Mouse (Mus musculus) hematopoietic stem cell, adult 5-6 weeks (primary cell): ENCODE measurements around the gene Itgb6. TPM values are rescaled to one million over a fixed set of nuclear protein-coding genes. Genes with fewer than 3 reads are reported as not detected.

ENCODE experiments used
- ATAC-seq, 2 experiments: fragments of 125-278 bp in 1 of 2; replicated peaks in 1 of 2; 2 replicates each; pipeline ENCODE4 v1.8.0; 2016 to 2017; ENCODE audit warnings: inconsistent platforms in 2 of 2, mild to moderate bottlenecking in 2 of 2, moderate number of reproducible peaks in 2 of 2, low read depth in 1 of 2, moderate TSS enrichment in 1 of 2; ENCODE audit not compliant: low FRiP score in 2 of 2, poor library complexity in 2 of 2, severe bottlenecking in 2 of 2, insufficient read depth in 1 of 2, low TSS enrichment in 1 of 2
- total RNA-seq: library from RNA; stranded (forward); fragments of 172-1452, 232-1000 nt; gene quantifications from 2 replicates; pipeline ENCODE4 v1.2.3, GENCODE M21; 2017

Itgb6 gene
- total RNA-seq, result not detected in 2 replicates

- ATAC-seq, result no peak
These were observed at the start of gene Itgb6 for GRCm38 (mm10) chr2:60722514-60722913. TSS of gene Itgb6 (minus strand) at chr2:60722643.

- no peak for ATAC-seq
These were observed 44.0 kb upstream of the Itgb6 start for GRCm38 (mm10) chr2:60766420-60766819.

GRCm38 (mm10) chr2:60756218-60756617 is 33.8 kb upstream of the Itgb6 start:
- no peak for ATAC-seq

- no peak for ATAC-seq
These were observed 32.7 kb upstream of the Itgb6 start for GRCm38 (mm10) chr2:60755101-60755500.

GRCm38 (mm10) chr2:60751274-60751673 is 28.8 kb upstream of the Itgb6 start:
- no peak for ATAC-seq

- no peak for ATAC-seq
These were observed 28.1 kb upstream of the Itgb6 start for GRCm38 (mm10) chr2:60750591-60750990.

GRCm38 (mm10) chr2:60748585-60748984 is 26.1 kb upstream of the Itgb6 start:
- ATAC-seq, result no peak

- no peak for ATAC-seq
These were observed 25.1 kb upstream of the Itgb6 start for GRCm38 (mm10) chr2:60747590-60747989.

- no peak for ATAC-seq
These were observed 22.2 kb upstream of the Itgb6 start for GRCm38 (mm10) chr2:60744674-60745073.

- peak; percentile 49 to 89; a peak in 3 of 4 replicates for ATAC-seq
These were observed 17.1 kb upstream of the Itgb6 start for GRCm38 (mm10) chr2:60739389-60740137.

GRCm38 (mm10) chr2:60730929-60731328 is 8.5 kb upstream of the Itgb6 start:
- ATAC-seq, result no peak

GRCm38 (mm10) chr2:60730024-60730423 is 7.6 kb upstream of the Itgb6 start:
- no peak for ATAC-seq

- no peak for ATAC-seq
These were observed 6.6 kb upstream of the Itgb6 start for GRCm38 (mm10) chr2:60728902-60729585.

- ATAC-seq, result no peak
These were observed 2.2 kb upstream of the Itgb6 start for GRCm38 (mm10) chr2:60724660-60725059.

- no peak for ATAC-seq
These were observed 524 bp upstream of the Itgb6 start for GRCm38 (mm10) chr2:60722967-60723366.

- ATAC-seq, result 0 out of 4 replicates have a peak, but pooled peaks of 1 of the 2 experiments have one; percentile 43
These were observed 1.5 kb downstream of the Itgb6 start for GRCm38 (mm10) chr2:60720906-60721305.

GRCm38 (mm10) chr2:60720205-60720604 is 2.2 kb downstream of the Itgb6 start:
- no peak for ATAC-seq

GRCm38 (mm10) chr2:60717348-60717747 is 5.1 kb downstream of the Itgb6 start:
- peak; percentile 34 to 63; a peak in 3 of 4 replicates for ATAC-seq

GRCm38 (mm10) chr2:60716549-60716948 is 5.9 kb downstream of the Itgb6 start:
- ATAC-seq, result no peak
